Mouse (Mus musculus): Measurements from ENCODE around the gene Tulp3. TPM values are rescaled to one million over a fixed set of nuclear protein-coding genes. Genes with fewer than 3 reads are reported as not detected.

Gene Tulp3
- total RNA-seq (2014; fragmentation: Nextera tagmentation) (29.6 and 32.4 TPM in 2 replicates), total RNA-seq (2017) (4.5 and 5.2 TPM in 2 replicates), polyA plus RNA-seq (2012) (5.6 and 6.0 TPM in 2 replicates)

- Histone ChIP-seq H3K4me1 (ENCODE audit: insufficient read depth, low read depth, low read length) (peaks cover 42% of the 10 kb centered on the region), H3K4me3 (ENCODE audit: low read depth, low read length) (peak within 1 kb of the TSS; percentile 89), H3K36me3 (replicated peaks) (peaks cover 62% of the 10 kb centered on the region), H3K27me3 (ENCODE audit: insufficient read depth, low read length) (no peaks in the 10 kb centered on the region), H3K9me3 (replicated peaks) (no peaks in the 10 kb centered on the region)
- ATAC-seq (ENCODE audit: extremely low read depth, insufficient number of reproducible peaks, low FRiP score, poor library complexity, severe bottlenecking) (peak; percentile 99), DNase-seq (ENCODE audit: low spot score) (peak; percentile 98)
- no peak for TF ChIP-seq GATA1 (IDR thresholded peaks at IDR 0.05; ENCODE audit: borderline replicate concordance, low read length)
- TF ChIP-seq CTCF (IDR thresholded peaks at IDR 0.05; ENCODE audit: low read depth, low read length) = no peak
- no peak for TF ChIP-seq GATA2 (IDR thresholded peaks at IDR 0.05; ENCODE audit: borderline replicate concordance, low read depth, low read length)
- TF ChIP-seq TAL1 (conservative IDR thresholded peaks at IDR 0.05; ENCODE audit: low read depth, low read length) = no peak
- TF ChIP-seq POLR2AphosphoS5 (IDR thresholded peaks at IDR 0.05; ENCODE audit: insufficient replicate concordance, low read depth, low read length) = no peak
Observed at GRCm38 (mm10) chr6:128355726-128356416, at the start of gene Tulp3. Gene Tulp3 (minus strand): TSS chr6:128355851.

DNA sequence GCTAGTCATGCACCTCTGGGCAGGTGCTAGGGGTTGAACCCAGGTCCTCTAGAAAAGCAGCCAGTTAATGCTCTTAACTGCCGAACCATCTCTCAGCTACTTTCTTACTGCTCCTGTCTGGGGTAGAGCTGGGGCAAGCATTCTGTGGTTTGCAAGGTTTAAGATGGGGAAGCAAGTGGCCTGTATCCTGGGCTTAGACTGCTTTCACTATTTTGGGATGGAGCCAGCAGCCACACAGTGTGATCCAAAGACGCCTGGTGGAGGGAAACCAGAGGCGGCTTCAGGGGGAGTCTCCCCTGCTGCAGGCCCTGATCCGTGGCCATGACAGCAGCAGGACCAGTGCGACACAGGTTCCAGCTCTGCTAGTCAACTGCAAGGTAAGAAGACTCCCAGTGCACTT, 49.1 kb upstream of the Tulp3 start:
- Histone ChIP-seq H3K4me3 (ENCODE audit: low read depth, low read length) (no peak overlapping the region), H3K4me1 (ENCODE audit: insufficient read depth, low read depth, low read length) (no peaks in the 10 kb centered on the region), H3K27me3 (ENCODE audit: insufficient read depth, low read length) (peaks cover 7% of the 10 kb centered on the region), H3K9me3 (replicated peaks) (no peaks in the 10 kb centered on the region), H3K36me3 (replicated peaks) (peaks cover 39% of the 10 kb centered on the region)
- DNase-seq (ENCODE audit: low spot score) (no peak), ATAC-seq (ENCODE audit: extremely low read depth, insufficient number of reproducible peaks, low FRiP score, poor library complexity, severe bottlenecking) (no peak)
- TF ChIP-seq POLR2AphosphoS5 (IDR thresholded peaks at IDR 0.05; ENCODE audit: insufficient replicate concordance, low read depth, low read length) (no peak), GATA2 (IDR thresholded peaks at IDR 0.05; ENCODE audit: borderline replicate concordance, low read depth, low read length) (no peak), GATA1 (IDR thresholded peaks at IDR 0.05; ENCODE audit: borderline replicate concordance, low read length) (no peak), CTCF (IDR thresholded peaks at IDR 0.05; ENCODE audit: low read depth, low read length) (no peak), TAL1 (conservative IDR thresholded peaks at IDR 0.05; ENCODE audit: low read depth, low read length) (no peak)

DNA sequence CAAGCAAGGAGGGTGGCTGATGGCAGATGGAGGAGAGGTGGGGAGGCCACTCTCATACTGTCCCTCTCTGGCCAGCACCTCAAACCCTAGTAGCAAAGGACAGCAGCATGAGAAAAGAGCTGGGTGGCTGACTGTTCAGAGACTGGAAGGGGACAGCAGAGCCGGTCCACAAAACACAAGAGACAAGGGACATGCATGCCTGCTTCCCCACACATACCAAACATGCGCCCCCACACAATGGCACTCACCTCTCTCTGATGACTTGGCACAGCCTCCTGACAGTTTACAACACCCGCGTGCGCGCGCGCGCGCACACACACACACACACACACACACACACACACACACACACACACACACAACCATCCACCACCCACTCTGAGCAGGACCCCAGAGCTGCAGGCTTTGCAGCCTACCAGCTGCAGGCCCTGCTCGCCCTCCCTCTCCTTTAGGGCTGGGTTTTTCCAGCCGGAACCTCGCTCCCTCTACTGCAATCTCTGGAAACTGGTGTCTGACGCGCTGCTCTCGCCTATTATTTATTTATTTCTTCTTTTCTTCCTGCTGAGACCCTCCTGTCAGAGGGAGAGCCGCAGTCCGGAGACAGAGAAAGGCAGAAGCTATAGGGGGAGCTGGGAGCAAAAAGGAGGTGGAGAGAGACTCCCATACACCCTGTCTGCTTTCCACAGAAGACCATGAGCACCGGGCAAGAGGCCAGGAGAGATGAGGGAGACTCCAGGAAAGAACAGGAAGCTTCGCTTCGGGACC, 44.0 kb upstream of the Tulp3 start:
- no peak for DNase-seq (ENCODE audit: low spot score)
- TF ChIP-seq GATA1 (IDR thresholded peaks at IDR 0.05; ENCODE audit: borderline replicate concordance, low read length) (no peak), POLR2AphosphoS5 (IDR thresholded peaks at IDR 0.05; ENCODE audit: insufficient replicate concordance, low read depth, low read length) (no peak), TAL1 (conservative IDR thresholded peaks at IDR 0.05; ENCODE audit: low read depth, low read length) (no peak), GATA2 (IDR thresholded peaks at IDR 0.05; ENCODE audit: borderline replicate concordance, low read depth, low read length) (no peak), CTCF (IDR thresholded peaks at IDR 0.05; ENCODE audit: low read depth, low read length) (no peak)
- Histone ChIP-seq H3K4me3 (ENCODE audit: low read depth, low read length) (no peak overlapping the region), H3K36me3 (replicated peaks) (no peaks in the 10 kb centered on the region), H3K4me1 (ENCODE audit: insufficient read depth, low read depth, low read length) (no peaks in the 10 kb centered on the region), H3K27me3 (ENCODE audit: insufficient read depth, low read length) (peaks cover 9% of the 10 kb centered on the region), H3K9me3 (replicated peaks) (no peaks in the 10 kb centered on the region)
- ATAC-seq (ENCODE audit: extremely low read depth, insufficient number of reproducible peaks, low FRiP score, poor library complexity, severe bottlenecking) = no peak

DNA sequence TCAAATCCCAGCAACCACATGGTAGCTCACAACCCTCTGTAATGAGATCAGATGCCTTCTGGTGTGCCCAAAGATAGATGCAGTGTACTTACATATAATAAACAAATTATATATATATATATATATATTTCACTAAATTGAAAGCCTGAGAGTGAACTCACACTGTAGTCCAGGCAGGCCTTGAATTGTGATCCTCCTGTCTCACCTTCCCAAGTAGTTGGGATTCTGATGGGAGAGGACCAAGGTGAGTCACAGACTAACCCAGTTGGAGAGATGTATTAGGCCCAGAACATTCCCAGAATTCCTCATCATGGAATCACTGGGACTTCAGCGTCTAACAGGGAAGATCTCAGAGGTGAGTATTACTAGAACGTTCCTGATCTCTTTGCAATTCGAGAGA, 43.3 kb upstream of the Tulp3 start, which contains the start of gene Nrip2:
Nrip2 (plus strand) TSS at position 301 of the 400 bp plus-strand sequence.
- DNase-seq (ENCODE audit: low spot score) = no peak
- no peak for ATAC-seq (ENCODE audit: extremely low read depth, insufficient number of reproducible peaks, low FRiP score, poor library complexity, severe bottlenecking)
- no peaks in the 10 kb centered on the region for H3K4me1 ChIP-seq (ENCODE audit: insufficient read depth, low read depth, low read length)
- H3K9me3 ChIP-seq (replicated peaks) = no peaks in the 10 kb centered on the region
- peaks cover 9% of the 10 kb centered on the region for H3K27me3 ChIP-seq (ENCODE audit: insufficient read depth, low read length)
- no peak within 1 kb of the TSS for H3K4me3 ChIP-seq (ENCODE audit: low read depth, low read length)
- no peaks in the 10 kb centered on the region for H3K36me3 ChIP-seq (replicated peaks)
- no peak for TF ChIP-seq CTCF (IDR thresholded peaks at IDR 0.05; ENCODE audit: low read depth, low read length)
- no peak for TF ChIP-seq TAL1 (conservative IDR thresholded peaks at IDR 0.05; ENCODE audit: low read depth, low read length)
- TF ChIP-seq GATA1 (IDR thresholded peaks at IDR 0.05; ENCODE audit: borderline replicate concordance, low read length) = no peak
- no peak for TF ChIP-seq GATA2 (IDR thresholded peaks at IDR 0.05; ENCODE audit: borderline replicate concordance, low read depth, low read length)
- no peak for TF ChIP-seq POLR2AphosphoS5 (IDR thresholded peaks at IDR 0.05; ENCODE audit: insufficient replicate concordance, low read depth, low read length)

DNA sequence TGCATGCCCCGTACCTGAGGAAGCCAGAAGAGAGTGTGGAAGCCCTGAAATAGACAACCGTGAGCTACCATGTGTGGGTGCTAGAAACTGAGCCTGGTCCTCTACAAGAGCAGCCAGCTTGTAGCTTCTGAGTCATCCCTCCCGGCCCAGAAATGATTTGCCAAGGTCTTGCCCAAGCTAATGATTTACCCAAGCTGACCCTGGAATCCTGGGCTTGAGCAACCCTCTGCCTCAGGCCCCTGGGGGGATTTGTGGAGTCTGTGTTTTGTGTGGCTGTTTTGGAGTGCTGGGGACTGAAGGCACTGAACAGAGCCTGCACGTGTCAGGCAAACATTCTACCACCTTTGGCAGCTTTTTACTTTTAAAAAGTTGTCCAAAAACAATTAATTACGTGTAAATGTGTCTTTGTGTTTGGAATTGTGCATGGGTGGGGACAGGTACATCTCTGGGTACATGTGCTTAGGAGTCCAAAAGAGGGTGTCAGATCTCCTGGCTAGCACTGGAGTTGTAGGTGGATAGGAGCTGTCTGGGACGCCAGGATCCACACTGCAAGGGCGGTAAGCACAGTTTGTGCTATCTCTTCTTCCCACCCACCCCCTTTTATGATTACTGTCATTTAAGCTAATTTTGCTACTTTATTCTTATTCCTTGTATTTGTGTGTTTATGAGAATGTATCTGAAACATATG, 42.1 kb upstream of the Tulp3 start:
- no peak overlapping the region for H3K4me3 ChIP-seq (ENCODE audit: low read depth, low read length)
- no peak for DNase-seq (ENCODE audit: low spot score)
- ATAC-seq (ENCODE audit: extremely low read depth, insufficient number of reproducible peaks, low FRiP score, poor library complexity, severe bottlenecking) = no peak
- TF ChIP-seq TAL1 (conservative IDR thresholded peaks at IDR 0.05; ENCODE audit: low read depth, low read length) = no peak
- no peak for TF ChIP-seq CTCF (IDR thresholded peaks at IDR 0.05; ENCODE audit: low read depth, low read length)
- no peak for TF ChIP-seq GATA1 (IDR thresholded peaks at IDR 0.05; ENCODE audit: borderline replicate concordance, low read length)
- no peak for TF ChIP-seq POLR2AphosphoS5 (IDR thresholded peaks at IDR 0.05; ENCODE audit: insufficient replicate concordance, low read depth, low read length)
- TF ChIP-seq GATA2 (IDR thresholded peaks at IDR 0.05; ENCODE audit: borderline replicate concordance, low read depth, low read length) = no peak
- H3K4me1 ChIP-seq (ENCODE audit: insufficient read depth, low read depth, low read length) = no peaks in the 10 kb centered on the region
- H3K9me3 ChIP-seq (replicated peaks) = no peaks in the 10 kb centered on the region
- no peaks in the 10 kb centered on the region for H3K36me3 ChIP-seq (replicated peaks)
- peaks cover 9% of the 10 kb centered on the region for H3K27me3 ChIP-seq (ENCODE audit: insufficient read depth, low read length)
